Mouse (Mus musculus): ENCODE results near the gene Wnt3.

Gene Wnt3

DNA sequence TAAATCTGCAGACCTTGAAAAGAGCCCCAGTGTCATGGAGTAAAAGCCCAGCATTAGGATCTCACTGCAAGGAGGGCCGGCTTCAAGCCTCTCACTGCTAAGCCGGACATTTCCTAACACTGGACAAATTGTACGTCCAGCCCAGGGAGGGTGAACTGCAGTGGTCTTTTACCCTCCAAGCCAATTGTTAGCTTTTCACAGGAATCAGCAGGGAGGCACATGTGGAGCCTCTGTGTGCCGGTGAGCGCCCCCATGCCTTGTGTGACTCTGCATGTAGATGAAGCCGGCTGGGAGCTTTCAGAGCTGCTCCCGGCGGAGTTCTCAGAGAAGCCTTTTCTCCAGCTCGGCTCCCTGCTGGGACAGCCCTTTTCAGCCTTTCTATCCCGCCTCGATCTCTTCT lies 66.9 kb downstream of the Wnt3 start:
- no peak for DNase-seq (ENCODE audit: low spot score in 2 of 2)

DNA sequence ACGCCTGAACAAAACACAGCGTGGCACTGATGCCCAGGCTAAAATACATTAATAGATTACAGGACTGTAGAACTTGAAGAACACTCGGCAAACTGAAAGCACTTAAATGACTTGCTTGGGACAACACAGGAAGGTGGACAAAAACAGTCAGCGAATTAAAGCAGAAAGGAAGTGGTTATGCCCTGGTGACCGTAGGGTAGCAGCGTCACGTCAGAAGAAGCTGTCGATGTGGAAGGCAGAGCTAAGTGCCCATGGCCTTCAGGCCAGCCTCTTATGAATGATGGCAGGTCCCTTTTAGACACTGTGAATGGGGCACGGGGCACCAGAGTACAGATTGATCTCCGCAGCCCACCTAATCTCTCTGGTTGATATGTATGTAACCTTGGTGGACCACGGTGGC lies 74.3 kb downstream of the Wnt3 start:
- DNase-seq (ENCODE audit: low spot score in 2 of 2), result no peak

DNA sequence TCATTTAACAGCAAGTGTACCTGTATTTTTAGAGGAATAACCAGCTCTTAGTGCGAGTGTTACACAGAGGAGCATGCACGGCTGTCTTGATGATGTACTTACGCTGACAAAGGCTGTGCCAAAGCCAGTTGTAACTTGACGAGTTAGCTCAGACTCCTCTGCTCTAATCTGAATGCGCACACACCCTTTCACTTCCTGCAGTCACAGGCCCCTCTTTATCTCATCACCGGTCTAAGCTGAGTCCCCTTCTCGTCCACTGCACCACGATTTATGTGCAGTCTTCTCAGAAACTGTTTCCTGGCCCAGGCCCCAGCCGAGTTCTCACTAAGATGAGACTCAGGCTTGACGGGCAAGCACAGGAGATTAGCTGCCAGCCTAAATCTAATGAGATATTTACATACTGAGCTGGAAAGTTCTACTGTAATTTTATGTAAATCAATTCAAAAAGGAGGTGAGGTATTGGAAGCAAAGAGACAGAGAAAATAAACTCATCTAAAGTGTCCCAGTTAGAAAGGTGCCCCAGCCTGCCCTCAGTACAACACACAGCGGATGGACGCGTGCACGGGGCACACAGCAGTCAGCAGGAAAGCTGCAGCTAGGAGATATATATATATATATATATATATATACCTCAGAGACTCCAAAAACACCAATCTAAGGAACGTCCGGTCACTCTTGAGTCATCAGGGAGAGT lies 78.8 kb downstream of the Wnt3 start:
- no peak for DNase-seq (ENCODE audit: low spot score in 2 of 2)

DNA sequence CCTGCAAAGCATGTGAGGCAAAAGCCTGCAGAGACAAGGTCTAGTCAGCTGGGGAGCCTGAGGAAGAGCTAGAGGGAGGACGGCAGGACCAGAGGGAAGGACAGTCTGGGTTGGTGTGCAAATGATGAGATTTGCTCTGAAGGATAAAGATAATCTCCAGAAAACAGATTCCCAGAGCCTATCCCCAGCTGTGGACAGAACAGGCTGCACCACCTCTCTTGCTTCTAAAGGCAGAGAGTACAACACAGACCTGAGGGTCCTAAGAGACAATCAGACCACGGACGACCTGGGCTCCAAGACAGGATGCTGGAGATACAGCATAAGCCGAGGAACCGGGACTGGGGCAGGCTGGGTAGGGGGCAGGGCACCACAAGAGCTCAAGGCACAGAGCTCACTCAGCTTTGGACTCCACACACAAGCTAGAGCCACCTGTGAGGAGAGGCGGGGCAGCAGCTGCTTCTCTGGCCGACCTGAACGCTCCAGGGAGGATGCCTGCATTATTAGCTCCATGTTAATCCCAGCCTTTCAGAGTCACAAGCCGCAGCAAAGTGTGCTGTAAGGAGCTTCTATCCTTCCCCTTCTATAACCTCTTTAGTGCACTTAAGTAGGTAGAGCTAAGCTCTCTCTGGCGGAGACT lies 79.5 kb downstream of the Wnt3 start:
- DNase-seq (ENCODE audit: low spot score in 2 of 2), result no peak

DNA sequence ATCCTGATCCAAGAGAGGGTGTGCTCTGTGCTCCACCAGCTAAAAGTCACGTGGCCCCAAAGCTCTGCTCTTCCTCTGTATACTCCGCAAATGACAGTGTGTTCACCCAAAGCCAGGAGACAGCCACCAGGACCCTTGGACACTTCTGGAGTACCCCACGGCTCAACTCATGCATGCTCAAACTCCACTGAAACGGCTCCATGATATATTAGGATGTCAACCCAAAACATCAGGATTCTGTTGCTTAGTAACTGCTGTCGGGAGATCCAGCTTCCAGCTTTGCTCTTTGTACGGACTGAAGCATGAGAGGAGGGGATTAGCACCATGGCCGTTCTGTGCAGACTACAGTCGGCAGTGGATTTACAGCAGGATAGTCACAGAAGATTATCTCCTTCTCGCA lies 80.3 kb downstream of the Wnt3 start:
- no peak for DNase-seq (ENCODE audit: low spot score in 2 of 2)

DNA sequence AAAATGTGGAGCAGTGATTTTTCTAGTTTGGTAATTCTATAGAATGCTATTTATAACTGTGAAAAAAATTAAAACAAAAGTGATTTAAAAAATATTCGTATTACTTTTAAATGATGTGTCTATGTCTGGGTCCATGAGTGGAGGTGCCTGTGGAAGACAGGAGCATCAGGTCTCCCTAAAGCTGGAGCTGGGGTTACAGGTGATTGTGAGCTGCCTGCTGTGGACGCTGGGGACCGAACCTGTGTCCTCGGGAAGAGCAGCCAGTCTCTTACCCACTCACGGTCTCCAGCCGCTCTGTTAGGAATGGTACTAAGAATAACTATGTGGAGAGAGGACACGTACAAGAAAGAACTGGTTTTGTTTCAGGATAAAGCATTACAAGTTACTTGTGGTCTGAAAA lies 82.7 kb downstream of the Wnt3 start:
- no peak for DNase-seq (ENCODE audit: low spot score in 2 of 2)

DNA sequence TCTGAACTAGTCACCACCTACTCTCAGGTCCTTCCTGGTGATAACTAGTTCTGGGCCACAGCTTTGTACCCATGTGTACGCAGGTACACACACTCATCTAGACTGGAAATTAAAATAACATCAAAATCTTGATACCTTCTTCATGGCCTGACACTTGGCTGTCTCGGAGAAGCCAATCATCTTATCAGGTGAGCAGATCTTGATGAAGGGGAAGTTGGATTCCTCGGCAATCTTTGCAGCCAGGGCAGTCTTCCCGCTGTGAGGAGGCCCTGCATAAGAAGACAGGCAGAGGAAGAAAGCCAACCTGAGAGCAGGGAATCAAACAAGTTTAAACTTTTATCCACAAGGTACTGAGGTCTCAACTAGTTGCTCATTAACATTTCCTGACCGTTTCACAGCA lies 84.8 kb downstream of the Wnt3 start:
- DNase-seq (ENCODE audit: low spot score in 2 of 2), result no peak

DNA sequence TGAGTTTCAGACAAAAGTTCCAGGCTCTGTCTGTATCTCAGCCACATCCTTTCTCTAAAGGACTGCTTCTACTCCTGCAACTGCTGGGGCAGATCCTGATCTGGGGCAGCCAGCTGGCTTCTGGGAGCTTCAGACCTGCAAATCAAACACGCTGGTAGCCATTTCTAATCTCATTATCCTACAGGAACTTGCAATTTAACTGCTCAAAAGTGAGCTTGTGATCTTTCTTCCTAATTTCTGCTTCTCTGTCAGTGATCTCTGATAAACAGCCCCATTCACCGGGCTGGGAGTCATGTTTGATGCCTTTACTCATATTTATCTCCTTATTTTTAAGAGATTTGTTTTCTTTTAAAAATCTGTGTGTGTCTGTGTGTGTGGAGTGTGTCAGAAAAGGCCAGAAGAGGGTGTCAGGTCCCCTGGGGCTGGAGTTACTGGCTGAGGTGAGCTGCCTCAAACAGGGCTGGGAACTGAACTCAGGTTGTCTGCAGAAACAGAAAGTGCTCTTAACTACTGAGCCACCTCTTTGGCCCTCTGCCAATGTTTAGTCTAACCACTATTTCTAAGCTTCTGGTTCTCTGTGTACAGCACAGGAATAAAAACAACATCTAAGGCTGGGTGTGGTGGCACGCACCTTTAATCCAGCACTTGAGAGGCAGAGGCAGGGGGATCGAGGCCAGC lies 86.1 kb downstream of the Wnt3 start:
- no peak for DNase-seq (ENCODE audit: low spot score in 2 of 2)

DNA sequence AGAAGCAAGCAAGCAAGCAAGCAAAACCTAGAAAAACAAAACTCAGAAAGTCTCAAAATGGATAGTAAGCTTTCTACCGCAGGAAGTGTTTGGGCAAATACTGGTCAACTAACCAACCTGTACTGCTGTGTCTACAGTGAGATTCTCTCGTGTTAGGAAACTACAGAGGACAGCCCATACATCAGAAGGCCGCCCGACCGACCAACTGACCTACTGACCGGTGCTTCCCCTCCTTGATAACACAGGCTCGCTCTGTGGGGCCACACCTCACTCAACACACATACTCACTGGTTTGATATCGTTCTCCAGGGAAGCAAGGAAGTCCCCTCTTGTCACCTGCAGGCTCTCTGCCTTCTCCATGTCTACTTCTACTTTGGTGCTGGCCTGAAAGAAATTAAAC lies 89.0 kb downstream of the Wnt3 start:
- no peak for DNase-seq (ENCODE audit: low spot score in 2 of 2)

DNA sequence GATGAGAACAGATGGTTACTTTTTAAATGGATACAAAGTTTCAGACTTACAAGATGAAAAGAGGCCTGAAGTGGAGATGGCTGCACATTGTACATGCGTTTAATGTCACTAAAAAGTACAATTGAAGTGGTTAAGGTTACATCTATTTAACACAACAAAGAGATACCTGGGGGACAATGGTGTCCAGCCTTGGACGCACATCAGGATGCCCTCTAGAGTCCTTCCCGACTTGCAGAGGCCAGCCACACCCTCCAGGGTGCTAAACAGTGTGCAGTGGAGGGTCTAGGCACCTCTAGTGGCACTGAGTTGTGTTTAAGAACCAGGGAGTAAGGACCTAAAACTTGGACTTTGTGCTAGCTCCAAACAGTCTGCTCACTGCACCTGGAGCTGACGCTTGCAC lies 90.5 kb downstream of the Wnt3 start:
- no peak for DNase-seq (ENCODE audit: low spot score in 2 of 2)

DNA sequence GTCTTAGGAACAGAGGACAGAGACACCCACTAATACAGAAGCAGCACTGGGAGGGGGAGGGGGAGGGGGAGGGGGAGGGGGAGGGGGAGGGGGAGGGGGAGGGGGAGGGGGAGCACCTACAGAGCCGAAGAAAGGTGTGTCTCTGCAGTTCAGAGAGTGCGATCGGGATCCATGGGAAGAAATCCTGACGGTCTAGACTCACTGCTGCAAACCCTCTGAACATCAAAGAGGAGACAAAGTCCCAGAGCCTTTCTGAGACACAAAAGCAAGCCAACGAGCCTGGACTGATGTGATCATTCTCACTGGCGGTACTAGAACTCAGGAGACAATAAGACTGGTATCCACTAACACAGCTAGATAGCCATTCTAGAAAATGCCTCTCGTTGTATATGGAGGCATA lies 91.4 kb downstream of the Wnt3 start:
- DNase-seq (ENCODE audit: low spot score in 2 of 2), result no peak

Data from frontal cortex, postnatal 25 days (tissue).